Mouse (Mus musculus): ENCODE data around the gene Pdlim7. TPM values are rescaled to one million over a fixed set of nuclear protein-coding genes. Genes with fewer than 3 reads are reported as not detected.

Gene Pdlim7
- polyA plus RNA-seq, 1 experiment = 344 TPM

DNA sequence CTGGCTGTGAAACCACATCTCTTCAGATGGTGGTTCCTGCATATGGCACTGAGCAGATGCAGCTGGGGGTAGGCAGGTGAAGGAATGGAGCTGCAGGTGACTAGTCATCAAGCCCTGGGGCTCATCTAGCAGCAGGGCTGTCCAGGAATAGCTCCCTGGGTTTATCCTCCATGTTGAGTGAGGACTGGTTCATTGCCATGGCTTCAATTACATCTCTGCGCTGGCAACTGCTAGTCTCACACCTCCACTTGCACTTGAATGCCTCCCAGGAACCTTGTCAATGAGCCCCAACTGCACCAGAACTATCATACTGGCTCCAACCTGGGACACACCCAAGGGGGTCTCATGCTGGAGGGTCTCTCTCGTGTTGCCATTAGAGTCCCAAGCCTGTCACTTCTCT is 34.4 kb upstream of the Pdlim7 start:
- no peaks in the 10 kb centered on the region for H3K79me2 ChIP-seq (ENCODE audit: control insufficient read depth, insufficient read depth)
- H3ac ChIP-seq (ENCODE audit: control insufficient read depth, insufficient read length, low read depth) = no peak overlapping the region
- peaks cover 42% of the 10 kb centered on the region for H3K36me3 ChIP-seq (ENCODE audit: control insufficient read depth, insufficient read depth)
- no peak for TF ChIP-seq MAX (IDR thresholded peaks at IDR 0.05)
- no peak for TF ChIP-seq MYOD1 (IDR thresholded peaks at IDR 0.05; ENCODE audit: control insufficient read depth, insufficient read length, low read depth)
- no peak for TF ChIP-seq MYOG (IDR thresholded peaks at IDR 0.05; ENCODE audit: control insufficient read depth, extremely low read depth, insufficient read length)
- TF ChIP-seq USF1 (IDR thresholded peaks at IDR 0.05; ENCODE audit: low read depth) = no peak
- TF ChIP-seq FOSL1 (IDR thresholded peaks at IDR 0.05; ENCODE audit: insufficient read depth, low read length, poor library complexity, severe bottlenecking) = no peak
- TF ChIP-seq CEBPB (IDR thresholded peaks at IDR 0.05; ENCODE audit: low read depth) = no peak
- no peak for TF ChIP-seq CTCF (IDR thresholded peaks at IDR 0.05; ENCODE audit: control insufficient read depth, insufficient read depth, insufficient read length)
- H3K4me3 ChIP-seq (ENCODE audit: insufficient read depth, poor library complexity, severe bottlenecking) = no peak overlapping the region
- H3K79me3 ChIP-seq (ENCODE audit: low read depth) = no peaks in the 10 kb centered on the region
- no peaks in the 10 kb centered on the region for H3K27me3 ChIP-seq (ENCODE audit: control insufficient read depth, insufficient read depth, insufficient read length)

DNA sequence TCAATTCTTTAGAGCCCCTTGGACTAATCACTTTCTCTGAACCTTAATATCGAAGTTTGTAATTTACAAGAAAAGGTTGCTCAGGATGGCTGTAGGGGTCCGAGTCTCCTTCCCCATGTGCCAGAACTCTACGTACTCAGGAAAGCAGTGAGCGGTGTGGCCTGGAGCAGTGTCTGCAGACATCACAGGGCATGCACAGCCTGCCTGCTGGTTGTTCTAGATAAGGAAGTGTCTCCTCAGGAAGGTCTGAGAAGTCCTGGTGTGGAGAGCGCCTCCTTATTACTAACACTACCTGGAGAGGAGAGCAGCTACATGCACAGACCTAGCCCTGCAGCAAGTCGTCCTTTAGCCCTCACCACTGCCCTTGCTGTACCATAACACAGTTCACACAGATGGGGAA is 31.3 kb upstream of the Pdlim7 start:
- Histone ChIP-seq H3K36me3 (ENCODE audit: control insufficient read depth, insufficient read depth) (peaks cover 66% of the 10 kb centered on the region), H3K79me3 (ENCODE audit: low read depth) (no peaks in the 10 kb centered on the region), H3K27me3 (ENCODE audit: control insufficient read depth, insufficient read depth, insufficient read length) (no peaks in the 10 kb centered on the region), H3K4me3 (ENCODE audit: insufficient read depth, poor library complexity, severe bottlenecking) (no peak overlapping the region), H3K79me2 (ENCODE audit: control insufficient read depth, insufficient read depth) (no peaks in the 10 kb centered on the region), H3ac (ENCODE audit: control insufficient read depth, insufficient read length, low read depth) (no peak overlapping the region)
- TF ChIP-seq MAX (IDR thresholded peaks at IDR 0.05) = no peak
- no peak for TF ChIP-seq CEBPB (IDR thresholded peaks at IDR 0.05; ENCODE audit: low read depth)
- no peak for TF ChIP-seq CTCF (IDR thresholded peaks at IDR 0.05; ENCODE audit: control insufficient read depth, insufficient read depth, insufficient read length)
- TF ChIP-seq FOSL1 (IDR thresholded peaks at IDR 0.05; ENCODE audit: insufficient read depth, low read length, poor library complexity, severe bottlenecking) = no peak
- no peak for TF ChIP-seq MYOD1 (IDR thresholded peaks at IDR 0.05; ENCODE audit: control insufficient read depth, insufficient read length, low read depth)
- no peak for TF ChIP-seq MYOG (IDR thresholded peaks at IDR 0.05; ENCODE audit: control insufficient read depth, extremely low read depth, insufficient read length)
- TF ChIP-seq USF1 (IDR thresholded peaks at IDR 0.05; ENCODE audit: low read depth) = no peak

DNA sequence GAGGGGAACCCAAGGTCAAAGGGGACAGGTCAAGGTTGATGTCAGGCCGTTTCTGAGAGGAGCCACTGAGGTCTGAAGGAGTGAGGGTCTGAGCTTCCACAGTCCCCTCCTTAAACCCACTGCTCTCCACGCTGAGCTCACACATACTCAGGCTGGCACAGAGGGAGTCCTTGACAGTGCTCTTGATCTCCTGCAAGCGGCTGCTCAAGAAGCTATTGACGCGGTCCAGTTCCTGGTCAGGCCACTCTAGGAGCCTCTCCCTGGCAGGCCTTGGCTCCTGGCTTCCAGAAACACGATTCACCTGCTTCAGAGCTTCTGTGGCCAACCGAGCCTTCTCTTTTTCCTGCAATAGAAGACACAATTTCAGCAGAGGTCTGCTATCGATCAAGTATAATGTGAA is 30.0 kb upstream of the Pdlim7 start:
- Histone ChIP-seq H3ac (ENCODE audit: control insufficient read depth, insufficient read length, low read depth) (no peak overlapping the region), H3K79me2 (ENCODE audit: control insufficient read depth, insufficient read depth) (no peaks in the 10 kb centered on the region), H3K4me3 (ENCODE audit: insufficient read depth, poor library complexity, severe bottlenecking) (no peak overlapping the region), H3K36me3 (ENCODE audit: control insufficient read depth, insufficient read depth) (peaks cover 72% of the 10 kb centered on the region), H3K27me3 (ENCODE audit: control insufficient read depth, insufficient read depth, insufficient read length) (no peaks in the 10 kb centered on the region), H3K79me3 (ENCODE audit: low read depth) (no peaks in the 10 kb centered on the region)
- no peak for TF ChIP-seq USF1 (IDR thresholded peaks at IDR 0.05; ENCODE audit: low read depth)

- Histone ChIP-seq H3K4me3 (ENCODE audit: insufficient read depth, poor library complexity, severe bottlenecking) (no peak overlapping the region), H3K79me2 (ENCODE audit: control insufficient read depth, insufficient read depth) (no peaks in the 10 kb centered on the region), H3K79me3 (ENCODE audit: low read depth) (no peaks in the 10 kb centered on the region), H3K27me3 (ENCODE audit: control insufficient read depth, insufficient read depth, insufficient read length) (no peaks in the 10 kb centered on the region), H3K36me3 (ENCODE audit: control insufficient read depth, insufficient read depth) (peaks cover 74% of the 10 kb centered on the region), H3ac (ENCODE audit: control insufficient read depth, insufficient read length, low read depth) (no peak overlapping the region)
- TF ChIP-seq USF1 (IDR thresholded peaks at IDR 0.05; ENCODE audit: low read depth) (no peak), CEBPB (IDR thresholded peaks at IDR 0.05; ENCODE audit: low read depth) (no peak), MAX (IDR thresholded peaks at IDR 0.05) (no peak), MYOG (IDR thresholded peaks at IDR 0.05; ENCODE audit: control insufficient read depth, extremely low read depth, insufficient read length) (no peak), MYOD1 (IDR thresholded peaks at IDR 0.05; ENCODE audit: control insufficient read depth, insufficient read length, low read depth) (no peak), CTCF (IDR thresholded peaks at IDR 0.05; ENCODE audit: control insufficient read depth, insufficient read depth, insufficient read length) (no peak)
Measured at GRCm38 (mm10) chr13:55542891-55543290, 29.4 kb upstream of the Pdlim7 start.

DNA sequence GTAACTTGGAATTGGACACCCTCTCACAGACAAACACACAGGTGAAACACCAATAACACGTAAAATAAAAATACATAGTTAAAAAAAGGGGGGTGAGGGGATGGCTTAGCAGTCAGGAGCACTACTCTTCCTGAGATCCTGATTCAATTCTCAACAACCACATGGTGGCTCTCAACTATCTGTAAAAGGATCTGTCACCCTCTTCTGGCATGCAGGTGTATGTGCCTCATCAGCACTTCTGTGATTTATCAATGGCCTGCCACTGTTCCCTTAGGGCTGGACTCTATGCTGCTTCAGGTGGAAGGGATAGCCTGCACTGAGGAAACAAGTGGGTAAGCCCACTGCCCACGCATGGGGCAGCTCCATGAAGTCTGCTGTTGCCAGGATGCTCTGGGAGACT is 27.5 kb upstream of the Pdlim7 start:
- H3K27me3 ChIP-seq (ENCODE audit: control insufficient read depth, insufficient read depth, insufficient read length) = no peaks in the 10 kb centered on the region
- H3K79me2 ChIP-seq (ENCODE audit: control insufficient read depth, insufficient read depth) = peaks cover 3% of the 10 kb centered on the region
- TF ChIP-seq MYOD1 (IDR thresholded peaks at IDR 0.05; ENCODE audit: control insufficient read depth, insufficient read length, low read depth) = no peak
- H3K79me3 ChIP-seq (ENCODE audit: low read depth) = peaks cover 1% of the 10 kb centered on the region
- peaks cover 66% of the 10 kb centered on the region for H3K36me3 ChIP-seq (ENCODE audit: control insufficient read depth, insufficient read depth)
- no peak overlapping the region for H3K4me3 ChIP-seq (ENCODE audit: insufficient read depth, poor library complexity, severe bottlenecking)
- no peak overlapping the region for H3ac ChIP-seq (ENCODE audit: control insufficient read depth, insufficient read length, low read depth)

DNA sequence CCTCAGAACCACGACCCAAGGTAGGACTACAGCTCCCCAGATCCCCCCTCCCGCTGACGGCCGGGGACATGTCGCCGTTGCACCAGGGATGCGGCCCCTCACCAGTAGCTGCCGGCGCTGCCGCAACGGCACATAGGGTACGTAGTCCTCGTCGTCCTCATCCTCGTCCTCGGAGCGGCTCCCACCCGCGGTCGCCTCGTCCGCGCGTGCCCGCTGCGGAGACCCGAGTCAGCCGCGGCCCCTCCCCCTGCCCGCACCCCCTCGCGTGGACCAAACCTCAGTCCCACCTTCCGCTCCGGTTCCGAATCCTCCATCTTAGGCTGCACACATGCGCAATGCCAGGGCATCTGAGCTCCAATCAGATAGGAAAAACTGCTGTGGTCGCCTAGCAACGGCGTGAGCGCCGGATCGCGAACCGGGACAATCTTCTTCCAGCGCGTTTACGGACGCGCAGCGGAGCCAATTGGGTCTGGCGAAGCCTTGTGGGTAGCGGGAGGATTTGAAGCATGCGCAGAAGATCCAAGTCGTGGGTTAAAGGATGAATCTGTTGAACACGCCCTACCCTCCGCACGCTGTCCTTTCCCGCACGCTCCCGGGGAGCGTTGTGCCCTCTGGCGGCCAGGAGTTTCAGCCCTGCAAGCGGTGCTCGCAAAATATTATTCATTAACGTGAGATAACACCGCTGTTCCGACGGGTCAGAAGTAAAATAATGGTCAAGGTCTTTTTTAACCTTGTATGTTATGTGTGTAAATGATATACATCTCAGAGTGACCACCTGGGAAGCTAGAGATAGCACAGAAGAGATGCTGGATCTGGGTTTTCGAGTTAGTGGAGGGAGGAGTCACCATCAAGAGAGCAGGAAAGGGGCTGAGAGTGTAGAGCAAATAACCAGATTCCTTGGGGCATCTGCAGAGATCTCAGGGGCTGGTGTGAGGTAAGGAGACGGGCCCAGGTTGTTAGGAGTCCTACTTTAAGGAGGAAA is 23.0 kb upstream of the Pdlim7 start, which contains the start of gene Ddx41:
Gene Ddx41 (minus strand): TSS at position 465 of the 982 bp plus-strand sequence.
- Histone ChIP-seq H3K27me3 (ENCODE audit: control insufficient read depth, insufficient read depth, insufficient read length) (no peaks in the 10 kb centered on the region), H3K79me2 (ENCODE audit: control insufficient read depth, insufficient read depth) (peaks cover 17% of the 10 kb centered on the region), H3K4me3 (ENCODE audit: insufficient read depth, poor library complexity, severe bottlenecking) (peak within 1 kb of the TSS; percentile 80), H3K36me3 (ENCODE audit: control insufficient read depth, insufficient read depth) (peaks cover 69% of the 10 kb centered on the region), H3K79me3 (ENCODE audit: low read depth) (peaks cover 11% of the 10 kb centered on the region), H3ac (ENCODE audit: control insufficient read depth, insufficient read length, low read depth) (peak within 1 kb of the TSS; percentile 93)
- TF ChIP-seq CTCF (IDR thresholded peaks at IDR 0.05; ENCODE audit: control insufficient read depth, insufficient read depth, insufficient read length) (peak; percentile 76), CEBPB (IDR thresholded peaks at IDR 0.05; ENCODE audit: low read depth) (no peak), FOSL1 (IDR thresholded peaks at IDR 0.05; ENCODE audit: insufficient read depth, low read length, poor library complexity, severe bottlenecking) (no peak), MAX (IDR thresholded peaks at IDR 0.05) (peak; percentile 96), MYOG (IDR thresholded peaks at IDR 0.05; ENCODE audit: control insufficient read depth, extremely low read depth, insufficient read length) (no peak)
